Mouse (Mus musculus) frontal cortex, postnatal 25 days (tissue): Measurements from ENCODE around the gene Robo3.

Experiments used
- DNase-seq, 2 experiments: peaks; one replicate each; pipeline ENCODE4 v3.0.0; 2022; ENCODE audit warnings: low spot score in 2 of 2

Robo3 gene

DNA sequence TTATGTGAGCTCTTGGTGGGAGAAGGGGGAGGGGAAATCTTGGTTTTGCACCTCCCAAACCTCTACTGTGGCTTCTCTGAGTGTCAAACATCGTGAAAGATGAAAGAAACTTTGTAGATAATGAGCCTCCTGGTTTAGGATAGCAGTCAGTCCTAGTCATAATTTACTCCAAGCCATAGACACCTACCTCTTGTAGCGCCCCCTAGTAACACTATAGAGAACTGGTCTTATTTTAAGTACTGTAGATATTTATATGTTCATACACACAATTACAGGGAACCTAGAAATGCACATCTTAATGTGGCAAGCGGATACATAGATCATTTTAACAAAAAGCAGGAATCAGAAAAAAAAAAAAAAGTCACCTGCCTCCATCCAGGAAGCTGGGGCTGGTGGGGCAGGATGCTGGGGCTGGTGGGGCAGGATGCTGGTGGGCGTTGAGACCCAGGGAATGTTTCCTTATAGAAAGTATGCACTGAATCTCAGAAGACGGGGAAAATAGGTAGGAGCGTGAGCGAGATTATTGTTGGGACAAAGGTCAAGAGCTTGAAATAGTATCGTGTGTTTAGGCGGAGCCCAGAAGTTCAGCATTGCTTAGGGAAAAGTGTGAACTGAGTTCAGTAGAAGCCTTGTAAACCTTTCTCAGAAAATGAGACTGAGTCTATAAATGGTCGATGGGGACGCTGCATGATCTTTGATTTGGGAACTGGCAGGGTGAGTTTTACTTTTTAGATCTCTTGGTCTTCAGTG lies 64.8 kb downstream of the Robo3 start:
- no peak for DNase-seq

DNA sequence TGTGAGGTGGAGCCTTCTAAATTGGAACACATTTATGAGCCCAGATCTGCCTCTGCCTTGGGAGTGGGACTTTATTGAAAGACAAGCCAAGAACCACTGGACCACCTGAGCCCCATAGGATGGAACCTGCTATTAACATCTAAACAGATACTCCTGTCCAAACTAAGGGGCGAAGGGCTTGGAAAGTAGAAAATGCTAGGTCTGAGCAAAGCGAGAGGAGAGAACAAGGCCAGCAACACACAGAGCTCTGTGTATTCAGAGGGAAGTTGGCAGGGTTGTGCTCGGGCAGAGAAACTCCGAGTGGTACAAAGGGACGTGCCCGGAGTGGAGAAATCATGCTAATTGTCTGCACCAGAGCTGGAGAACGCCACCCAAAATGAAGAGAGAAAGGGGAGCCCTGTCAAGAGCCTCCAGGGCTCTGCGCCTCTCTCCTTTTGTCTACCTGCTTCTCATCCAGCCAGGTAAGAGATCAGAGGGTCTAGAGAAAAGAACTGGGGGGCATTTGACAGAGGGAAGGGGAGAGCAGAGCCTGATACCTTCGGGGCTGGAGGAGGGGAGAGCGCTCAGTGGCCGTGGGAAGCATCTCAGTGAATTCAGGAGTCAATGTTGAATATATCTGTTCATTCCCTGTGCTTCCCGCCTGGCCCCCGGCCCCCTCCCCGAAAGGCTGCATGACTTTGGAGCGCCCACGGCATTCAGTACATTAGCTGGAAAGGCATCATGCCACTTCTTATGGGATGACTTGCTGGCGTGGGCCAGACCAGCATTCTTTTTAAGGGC lies 65.6 kb downstream of the Robo3 start, which contains the start of gene Hepacam:
Gene Hepacam, plus strand, starts transcription at position 51 of the 780 bp plus-strand sequence.
- DNase-seq, result no peak

DNA sequence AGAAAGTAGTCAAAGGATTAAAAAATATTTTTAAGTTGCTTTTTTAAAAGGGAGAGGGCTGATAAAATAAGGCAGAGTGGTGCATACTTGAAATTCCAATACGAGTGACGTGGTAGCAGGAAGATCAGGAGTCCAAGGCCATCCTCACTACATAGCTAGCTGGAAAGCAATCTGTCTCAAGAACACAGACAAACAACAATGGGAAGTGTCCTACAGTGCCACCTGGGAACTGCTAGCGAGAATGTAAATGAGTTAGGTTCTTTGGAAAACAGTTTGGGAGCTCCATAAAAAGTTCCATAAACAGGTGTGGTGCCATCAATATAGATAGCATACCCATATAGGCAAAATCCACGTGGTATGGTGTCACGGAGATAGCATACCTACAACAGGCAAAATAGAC lies 67.3 kb downstream of the Robo3 start:
- no peak for DNase-seq
